Mouse (Mus musculus) lung, postnatal 36 days (tissue): Measurements from ENCODE around the gene Snrpd3.
"Not testable (repeated sequence)": the region's sequence is repeated elsewhere in the genome, so short reads cannot be mapped to it uniquely, and the experiment has no call there.

Experiments used
- DNase-seq: peaks from one replicate; pipeline ENCODE4 v3.0.0; 2022; ENCODE audit warnings: mixed read lengths

Gene Snrpd3

DNA sequence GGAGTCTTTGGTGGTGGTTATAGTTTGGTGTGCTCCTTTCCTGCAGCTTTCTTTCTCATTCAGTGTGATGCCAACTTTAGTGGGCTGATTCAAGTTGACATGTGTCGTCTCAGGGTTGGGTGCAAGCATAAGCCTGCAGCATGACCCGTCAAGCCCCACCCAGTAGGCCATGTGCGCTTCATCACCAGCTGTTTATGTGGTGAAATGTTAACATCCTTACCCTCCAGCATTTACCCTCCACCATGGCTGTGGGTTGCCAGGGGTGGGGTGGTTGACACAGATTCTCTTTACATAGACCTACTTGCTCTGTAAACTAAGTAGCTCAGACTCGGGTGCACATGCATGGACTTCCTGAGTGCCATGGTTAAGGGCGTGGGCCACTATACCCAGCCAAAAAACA is 18.8 kb downstream of the Snrpd3 start:
- DNase-seq, result no peak

GRCm38 (mm10) chr10:75547901-75548300 is 30.6 kb downstream of the Snrpd3 start:
- no peak for DNase-seq

GRCm38 (mm10) chr10:75548486-75548885 is 31.1 kb downstream of the Snrpd3 start:
- no peak for DNase-seq

DNA sequence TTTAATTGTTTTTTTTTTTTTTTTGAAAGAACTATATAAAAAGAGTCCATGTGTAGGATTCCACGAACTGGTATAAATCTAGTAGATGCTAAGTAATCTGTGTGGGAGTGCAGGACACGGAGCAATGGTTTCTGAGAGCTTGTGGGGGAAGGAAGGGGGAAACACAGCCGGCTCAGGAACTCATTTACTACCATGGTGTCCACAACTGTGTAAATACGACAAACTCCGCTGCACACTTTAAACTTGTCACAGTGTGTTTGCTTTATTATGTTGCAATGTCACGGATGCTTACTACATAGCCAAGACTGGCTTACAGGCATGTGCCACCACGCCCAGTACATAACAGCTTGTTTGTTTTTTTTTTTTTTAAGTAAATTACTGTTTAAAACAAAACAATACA is 32.5 kb downstream of the Snrpd3 start:
- DNase-seq, result peak; percentile 43

DNA sequence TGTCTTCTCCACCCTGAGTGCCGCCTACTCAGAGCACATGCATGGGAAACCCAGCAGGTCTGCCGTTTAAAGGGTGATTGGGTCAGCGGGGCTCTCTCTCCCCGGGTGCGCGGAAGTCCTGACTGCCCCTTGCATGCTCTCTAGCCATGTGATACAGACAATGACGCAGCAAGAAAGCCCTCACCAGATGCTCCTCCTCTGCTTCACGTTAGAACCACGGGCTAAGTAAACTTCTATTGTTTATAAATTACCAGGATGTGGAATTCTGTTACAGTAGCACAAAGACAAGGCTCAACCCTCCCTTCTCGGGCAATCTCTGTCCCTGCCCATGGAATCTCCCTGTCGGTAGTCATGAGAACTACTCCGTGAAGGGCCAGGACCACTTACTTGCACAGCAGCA is 33.8 kb downstream of the Snrpd3 start:
- peak; percentile 59 for DNase-seq

DNA sequence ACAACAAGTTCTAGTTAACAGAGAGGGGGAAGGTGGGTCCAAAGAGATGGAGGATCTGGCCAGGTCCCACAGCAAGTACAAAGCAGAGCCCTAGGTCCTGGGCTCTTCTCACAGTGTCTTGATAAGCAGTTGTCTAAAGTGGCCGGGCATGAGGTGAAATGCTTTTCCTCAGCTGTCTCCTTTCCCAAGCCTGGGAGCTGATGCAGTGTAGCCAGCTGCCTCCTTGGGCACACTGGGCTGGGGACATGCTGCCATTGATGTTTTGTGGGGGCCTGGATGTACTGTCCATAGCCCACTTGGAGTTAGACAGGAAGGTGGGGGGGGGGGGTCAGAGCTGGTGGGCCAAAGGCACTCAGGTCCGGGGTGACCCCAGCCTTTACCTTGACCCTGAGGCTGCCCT is 34.8 kb downstream of the Snrpd3 start:
- no peak for DNase-seq

DNA sequence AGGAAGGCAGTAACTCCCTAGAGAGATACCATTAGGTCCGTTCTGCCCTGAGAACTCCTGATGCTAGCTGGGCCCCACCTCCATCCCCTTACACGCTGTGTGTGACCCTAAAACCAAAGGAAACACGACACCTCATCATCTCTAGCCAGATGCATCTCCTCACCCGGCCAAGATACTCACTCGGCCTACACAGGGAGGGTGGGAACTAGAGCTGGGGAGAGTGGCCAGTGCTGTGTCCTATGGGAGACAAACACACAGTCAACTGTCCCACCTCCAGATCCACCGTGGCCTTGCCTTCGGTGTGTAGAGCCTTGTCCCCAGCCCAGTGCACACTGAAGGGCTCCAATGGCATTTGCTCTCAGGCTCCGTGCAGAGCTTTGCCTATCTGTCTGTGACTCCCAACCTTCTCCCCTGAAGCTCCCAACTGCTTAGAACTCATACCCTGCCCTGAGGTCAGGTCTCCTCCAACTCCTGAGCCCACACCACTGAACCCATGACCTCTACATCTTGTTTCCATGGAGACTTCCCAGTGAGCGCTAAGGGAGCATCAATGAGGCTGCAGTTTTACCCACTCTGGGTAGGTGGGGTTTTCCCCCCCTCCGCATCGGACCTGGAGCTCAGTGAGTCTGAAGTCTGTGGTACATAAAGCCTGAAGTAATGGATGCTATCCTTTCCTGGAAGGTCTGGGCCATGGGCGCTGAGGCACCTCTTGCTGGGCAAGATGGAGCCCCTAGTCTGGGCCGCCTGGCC is 35.5 kb downstream of the Snrpd3 start:
- peak; percentile 22 for DNase-seq

DNA sequence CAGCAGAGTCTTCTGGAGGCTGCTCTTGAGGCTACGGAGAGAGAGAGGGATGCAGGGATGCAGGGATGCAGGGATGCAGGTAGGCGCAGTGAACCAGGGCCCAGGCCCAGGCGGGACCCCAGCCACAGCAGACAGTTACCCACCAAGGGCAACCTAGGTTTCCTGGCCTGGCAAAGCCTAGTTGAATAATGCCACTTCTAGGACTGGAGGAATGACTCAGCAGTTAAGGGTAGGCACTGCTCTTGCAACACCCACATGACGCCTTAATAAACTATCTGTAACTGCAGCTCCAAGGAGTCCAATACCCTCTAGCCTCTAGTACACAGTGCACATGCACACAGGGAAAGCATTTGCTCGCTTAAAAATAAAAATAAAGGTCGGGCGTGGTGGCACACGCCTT is 36.7 kb downstream of the Snrpd3 start:
- peak; percentile 24 for DNase-seq

DNA sequence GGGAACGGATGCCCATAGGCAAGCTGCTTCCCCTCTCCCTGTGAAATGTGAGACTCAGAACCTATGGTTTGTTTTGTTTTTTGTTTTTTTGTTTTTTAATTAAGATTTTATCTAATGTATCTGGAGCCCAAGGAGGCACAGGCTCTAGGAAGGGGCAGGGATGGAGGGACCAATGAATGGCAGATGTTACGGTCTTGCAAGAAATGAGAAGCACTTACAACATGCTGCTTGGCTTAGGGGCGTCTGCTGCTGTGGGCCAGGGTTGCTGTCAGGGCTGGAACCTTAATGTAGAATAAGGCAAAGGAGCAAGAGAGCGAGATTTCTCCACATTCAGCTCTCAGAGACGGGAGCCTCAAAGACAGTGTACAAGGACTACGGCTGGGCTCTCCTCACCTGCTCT is 38.2 kb downstream of the Snrpd3 start:
- no peak for DNase-seq

- no peak for DNase-seq
Observed at GRCm38 (mm10) chr10:75556026-75556425, 38.7 kb downstream of the Snrpd3 start.

DNA sequence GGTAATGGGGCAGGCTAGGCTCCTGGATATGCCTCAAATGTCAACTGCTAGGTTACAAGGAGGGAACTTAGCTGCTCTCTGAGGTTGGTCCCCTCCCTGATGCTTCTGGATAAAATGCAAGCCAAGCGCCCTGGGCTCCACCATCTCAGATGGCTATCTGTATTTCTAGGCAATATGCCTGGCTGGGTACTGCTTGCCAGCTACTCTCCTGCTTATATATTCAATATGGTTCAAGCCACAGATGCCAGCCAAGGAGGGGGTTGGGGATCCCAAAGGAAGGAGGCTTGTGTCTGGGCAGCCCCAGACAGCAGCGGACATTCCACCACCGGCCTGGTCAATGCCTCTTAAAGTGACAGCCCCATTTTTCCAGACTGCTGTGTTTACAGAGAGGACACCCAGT is 41.2 kb downstream of the Snrpd3 start:
- DNase-seq, result no peak

GRCm38 (mm10) chr10:75559041-75559675 is 41.8 kb downstream of the Snrpd3 start:
- DNase-seq, result no peak

GRCm38 (mm10) chr10:75559676-75560548 is 42.6 kb downstream of the Snrpd3 start, which contains the start of gene Lrrc75b:
Lrrc75b (minus strand) TSS chr10:75560330.
- peak; percentile 46 for DNase-seq

DNA sequence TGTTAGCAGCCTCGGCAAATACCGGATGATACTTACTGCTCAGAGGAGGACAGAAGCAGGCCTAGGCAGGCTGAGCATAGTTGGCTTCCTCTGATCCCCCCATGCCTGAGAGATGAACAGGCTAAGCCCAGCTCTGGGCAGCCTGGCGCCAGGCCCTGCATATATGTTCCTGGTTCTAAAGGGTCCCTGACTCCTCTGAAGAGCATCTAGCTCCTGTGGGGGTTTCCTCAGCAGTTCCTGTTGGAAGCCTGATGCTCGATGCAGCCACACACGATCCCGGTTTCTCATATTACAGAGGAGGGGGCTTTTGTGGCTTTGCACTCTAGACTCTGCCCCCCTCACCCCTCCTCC is 43.2 kb downstream of the Snrpd3 start:
- DNase-seq, result no peak

GRCm38 (mm10) chr10:75561071-75561654 is 43.8 kb downstream of the Snrpd3 start, which contains the start of gene Ggt1:
Ggt1 (plus strand) TSS chr10:75561604.
- no peak for DNase-seq

DNA sequence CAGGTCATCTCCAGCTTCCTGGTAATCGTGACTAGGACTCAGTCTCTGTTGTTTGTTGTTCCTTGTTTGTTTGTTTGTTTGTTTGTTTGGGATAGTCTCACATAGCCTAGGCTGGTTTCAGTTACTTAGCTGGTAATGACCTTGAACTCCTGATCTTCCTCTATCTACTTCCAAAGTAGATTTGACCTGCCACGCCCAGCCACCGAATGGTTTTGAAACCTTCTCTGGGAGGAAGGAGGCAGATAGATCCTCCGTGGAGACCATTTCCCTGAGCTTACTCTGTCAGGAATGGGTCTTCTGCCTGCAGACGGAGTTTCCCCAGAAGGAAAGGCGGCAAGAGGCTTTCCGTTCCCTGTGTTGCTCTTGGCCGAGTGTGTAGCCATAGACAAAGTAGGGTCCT is 45.2 kb downstream of the Snrpd3 start:
- DNase-seq, result no peak

GRCm38 (mm10) chr10:75564687-75565265 is 47.4 kb downstream of the Snrpd3 start:
- no peak for DNase-seq

DNA sequence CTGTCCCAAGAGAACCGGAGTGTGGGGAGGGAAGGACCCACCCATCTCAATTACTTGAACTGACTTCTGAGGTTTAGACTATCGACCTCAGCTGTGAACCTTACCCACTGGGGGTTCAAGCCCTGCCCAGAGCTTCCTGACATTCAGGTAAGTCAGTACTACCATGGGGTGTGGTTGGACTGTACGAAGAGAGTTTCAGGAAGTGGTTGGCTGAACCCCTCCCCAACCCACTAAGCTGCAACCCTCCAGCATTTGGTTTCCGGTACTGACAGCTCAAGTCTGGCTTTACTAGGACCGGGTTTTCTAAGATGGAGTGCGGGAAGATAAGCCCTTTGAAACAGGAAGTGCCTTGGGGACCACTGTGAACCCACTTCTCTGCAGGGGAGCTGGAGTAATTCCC is 48.1 kb downstream of the Snrpd3 start:
- peak; percentile 54 for DNase-seq

- no peak for DNase-seq
Observed at GRCm38 (mm10) chr10:75565906-75566305, 48.6 kb downstream of the Snrpd3 start.

DNA sequence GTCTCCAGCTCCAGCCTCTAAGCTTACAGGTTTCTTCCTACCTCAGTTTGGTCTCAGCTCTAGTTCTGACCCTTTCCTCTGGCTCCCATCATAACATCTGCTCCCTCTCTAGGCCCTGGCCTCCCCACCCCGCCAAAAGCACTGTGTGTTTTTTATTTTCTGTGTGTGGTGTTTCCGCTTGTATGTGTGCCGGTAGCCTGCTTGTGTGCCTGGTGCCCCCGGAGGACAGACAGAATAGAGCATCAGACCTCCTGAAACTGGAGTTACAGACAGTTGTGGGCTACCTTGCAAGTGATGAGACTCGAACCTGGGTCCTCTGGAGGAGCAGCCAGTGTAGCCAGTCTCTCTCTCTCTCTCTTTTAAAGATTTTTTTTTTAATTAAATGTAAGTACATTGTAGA is 49.0 kb downstream of the Snrpd3 start:
- DNase-seq, result no peak

GRCm38 (mm10) chr10:75566765-75567164 is 49.4 kb downstream of the Snrpd3 start:
- DNase-seq, result not testable (repeated sequence)

DNA sequence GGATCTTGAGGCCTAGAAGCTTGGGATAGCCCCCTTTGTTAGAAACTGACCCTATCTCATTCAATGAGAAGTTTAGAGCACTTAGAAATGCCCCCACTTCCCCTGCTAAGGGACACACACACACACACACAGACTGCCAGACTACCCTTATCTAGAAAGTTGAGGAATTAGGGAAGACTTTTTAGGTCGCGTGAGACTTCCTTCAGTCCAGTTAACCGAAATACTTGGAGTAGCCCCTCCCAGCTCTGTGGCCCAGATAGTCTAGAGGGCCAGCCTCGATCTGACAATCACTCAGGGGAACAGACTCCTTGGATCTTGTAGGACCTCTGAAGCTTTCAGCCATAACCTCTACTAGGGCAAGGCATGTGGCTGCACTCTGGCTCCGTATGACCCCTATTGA is 50.7 kb downstream of the Snrpd3 start:
- no peak for DNase-seq

GRCm38 (mm10) chr10:75568441-75568840 is 51.1 kb downstream of the Snrpd3 start:
- DNase-seq, result no peak
